Mouse (Mus musculus): Measurements from ENCODE around the gene Arl8a. TPM values are rescaled to one million over a fixed set of nuclear protein-coding genes. Genes with fewer than 3 reads are reported as not detected.

The Arl8a gene
- total and polyA plus RNA-seq, 2 experiments = 3.2 to 15.2 TPM

DNA sequence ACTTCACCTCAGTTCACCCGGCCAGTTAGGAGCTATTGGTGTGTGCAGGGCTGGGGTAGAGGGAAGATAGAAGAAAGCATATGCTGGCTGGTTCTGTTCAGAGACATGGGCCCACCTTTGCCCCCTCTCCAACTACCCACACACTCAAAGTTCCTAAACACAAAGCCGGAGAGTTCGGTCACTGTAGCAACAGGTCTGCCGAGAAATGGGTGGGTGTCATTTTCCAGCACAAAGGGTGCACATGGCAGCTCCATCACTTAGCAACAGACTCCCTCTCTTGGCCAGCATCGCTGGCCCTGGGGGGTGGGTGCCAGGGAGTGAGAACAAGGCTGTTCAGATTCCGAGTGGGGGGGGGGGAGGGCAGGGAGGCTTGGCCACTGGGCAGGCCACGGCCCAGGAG is 12.4 kb downstream of the Arl8a start:
- H3K27me3 ChIP-seq (ENCODE audit: control insufficient read depth, insufficient read depth, low read length) = no peaks in the 10 kb centered on the region
- DNase-seq (ENCODE audit: extremely low read depth, low read depth, low spot score) = no peak
- H3K27ac ChIP-seq (replicated peaks; ENCODE audit: insufficient read depth, low read depth, low read length) = no peak overlapping the region
- TF ChIP-seq POLR2A (IDR thresholded peaks at IDR 0.05; ENCODE audit: extremely low read depth, insufficient read depth, low read length) (no peak), CTCF (IDR thresholded peaks at IDR 0.05; ENCODE audit: low read depth, low read length) (no peak)
- H3K9ac ChIP-seq (ENCODE audit: low read depth, low read length) = no peak overlapping the region
- no peaks in the 10 kb centered on the region for H3K79me2 ChIP-seq (ENCODE audit: control insufficient read depth, insufficient read depth, low read length)
- H3K36me3 ChIP-seq (ENCODE audit: control insufficient read depth, insufficient read depth, low read length) = peaks cover 5% of the 10 kb centered on the region
- no peak overlapping the region for H3K4me3 ChIP-seq (ENCODE audit: insufficient read depth, low read depth, low read length)
- 83% methylated on average over 7 of the region's 7 CpGs for WGBS
- peaks cover 2% of the 10 kb centered on the region; the same call in 1 of the 2 replicates for H3K4me1 ChIP-seq (ENCODE audit: control insufficient read depth, insufficient read depth, low read length)

GRCm38 (mm10) chr1:135159556-135160123 is 13.0 kb downstream of the Arl8a start:
- Histone ChIP-seq H3K27ac (replicated peaks; ENCODE audit: insufficient read depth, low read depth, low read length) (no peak overlapping the region), H3K4me3 (ENCODE audit: insufficient read depth, low read depth, low read length) (no peak overlapping the region), H3K9ac (ENCODE audit: low read depth, low read length) (no peak overlapping the region), H3K36me3 (ENCODE audit: control insufficient read depth, insufficient read depth, low read length) (peaks cover 5% of the 10 kb centered on the region), H3K27me3 (ENCODE audit: control insufficient read depth, insufficient read depth, low read length) (no peaks in the 10 kb centered on the region), H3K4me1 (ENCODE audit: control insufficient read depth, insufficient read depth, low read length) (no peaks in the 10 kb centered on the region; the same call in 1 of the 2 replicates), H3K79me2 (ENCODE audit: control insufficient read depth, insufficient read depth, low read length) (no peaks in the 10 kb centered on the region)
- 91% methylated on average over 11 of the region's 11 CpGs for WGBS
- no peak for DNase-seq (ENCODE audit: extremely low read depth, low read depth, low spot score)
- TF ChIP-seq CTCF (IDR thresholded peaks at IDR 0.05; ENCODE audit: low read depth, low read length) = no peak
- TF ChIP-seq POLR2A (IDR thresholded peaks at IDR 0.05; ENCODE audit: extremely low read depth, insufficient read depth, low read length) = no peak

DNA sequence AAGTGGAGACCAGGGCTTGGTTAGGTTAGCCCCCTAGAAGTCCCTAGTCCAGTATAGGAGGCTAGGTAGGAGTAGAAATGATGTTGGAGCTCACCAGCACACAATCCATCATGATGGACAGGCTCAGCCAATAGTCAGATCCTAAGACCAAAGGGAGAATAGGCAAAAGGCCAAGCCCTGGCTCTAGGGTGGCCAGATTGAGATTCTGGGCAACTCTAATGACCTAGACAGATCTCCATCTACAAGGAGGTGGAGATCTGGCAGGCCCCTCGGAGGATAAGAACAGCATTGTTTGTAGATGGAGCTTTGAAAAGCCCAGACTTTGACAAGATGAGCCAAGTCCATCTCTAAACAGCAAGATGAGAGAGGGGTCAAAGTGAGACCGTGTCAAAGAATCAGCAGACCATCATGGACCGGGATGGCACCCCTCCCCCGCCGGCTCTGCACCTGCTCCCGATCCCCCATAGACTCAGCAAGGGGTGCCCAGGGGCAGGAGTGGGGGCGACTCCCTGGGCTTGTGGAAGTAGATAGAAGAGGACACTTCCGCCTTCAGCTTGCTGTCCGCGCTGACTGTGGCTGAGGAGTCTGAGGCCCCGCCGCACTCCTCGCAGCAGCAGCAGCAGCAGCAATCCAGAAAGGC is 13.9 kb downstream of the Arl8a start:
- Histone ChIP-seq H3K4me1 (ENCODE audit: control insufficient read depth, insufficient read depth, low read length) (no peaks in the 10 kb centered on the region), H3K4me3 (ENCODE audit: insufficient read depth, low read depth, low read length) (no peak overlapping the region), H3K79me2 (ENCODE audit: control insufficient read depth, insufficient read depth, low read length) (no peaks in the 10 kb centered on the region), H3K36me3 (ENCODE audit: control insufficient read depth, insufficient read depth, low read length) (peaks cover 1% of the 10 kb centered on the region), H3K27me3 (ENCODE audit: control insufficient read depth, insufficient read depth, low read length) (no peaks in the 10 kb centered on the region), H3K9ac (ENCODE audit: low read depth, low read length) (no peak overlapping the region), H3K27ac (replicated peaks; ENCODE audit: insufficient read depth, low read depth, low read length) (no peak overlapping the region)
- no peak for DNase-seq (ENCODE audit: extremely low read depth, low read depth, low spot score)
- TF ChIP-seq POLR2A (IDR thresholded peaks at IDR 0.05; ENCODE audit: extremely low read depth, insufficient read depth, low read length) (no peak), CTCF (IDR thresholded peaks at IDR 0.05; ENCODE audit: low read depth, low read length) (no peak)
- 84% methylated on average over 13 of the region's 13 CpGs for WGBS

GRCm38 (mm10) chr1:135162720-135163119 is 16.1 kb downstream of the Arl8a start:
- H3K27ac ChIP-seq (replicated peaks; ENCODE audit: insufficient read depth, low read depth, low read length) = no peak overlapping the region
- no peaks in the 10 kb centered on the region for H3K36me3 ChIP-seq (ENCODE audit: control insufficient read depth, insufficient read depth, low read length)
- 84% methylated on average over 6 of the region's 6 CpGs for WGBS
- H3K4me1 ChIP-seq (ENCODE audit: control insufficient read depth, insufficient read depth, low read length) = no peaks in the 10 kb centered on the region
- H3K79me2 ChIP-seq (ENCODE audit: control insufficient read depth, insufficient read depth, low read length) = no peaks in the 10 kb centered on the region
- TF ChIP-seq CTCF (IDR thresholded peaks at IDR 0.05; ENCODE audit: low read depth, low read length) (no peak), POLR2A (IDR thresholded peaks at IDR 0.05; ENCODE audit: extremely low read depth, insufficient read depth, low read length) (no peak)
- no peak for DNase-seq (ENCODE audit: extremely low read depth, low read depth, low spot score)
- no peak overlapping the region for H3K9ac ChIP-seq (ENCODE audit: low read depth, low read length)
- no peak overlapping the region for H3K4me3 ChIP-seq (ENCODE audit: insufficient read depth, low read depth, low read length)
- no peaks in the 10 kb centered on the region for H3K27me3 ChIP-seq (ENCODE audit: control insufficient read depth, insufficient read depth, low read length)

GRCm38 (mm10) chr1:135167435-135167834 is 20.8 kb downstream of the Arl8a start, which contains the start of gene Gpr37l1:
TSS of gene Gpr37l1 (minus strand) at chr1:135167681.
- no peak within 1 kb of the TSS for H3K4me3 ChIP-seq (ENCODE audit: insufficient read depth, low read depth, low read length)
- H3K36me3 ChIP-seq (ENCODE audit: control insufficient read depth, insufficient read depth, low read length) = no peaks in the 10 kb centered on the region
- no peak for TF ChIP-seq POLR2A (IDR thresholded peaks at IDR 0.05; ENCODE audit: extremely low read depth, insufficient read depth, low read length)
- peak; percentile 26; the same call in 1 of the 2 replicates for TF ChIP-seq CTCF (IDR thresholded peaks at IDR 0.05; ENCODE audit: low read depth, low read length)
- no peak within 1 kb of the TSS for H3K9ac ChIP-seq (ENCODE audit: low read depth, low read length)
- no peak within 1 kb of the TSS for H3K27ac ChIP-seq (replicated peaks; ENCODE audit: insufficient read depth, low read depth, low read length)
- WGBS = 77% methylated on average over 11 of the region's 11 CpGs
- H3K27me3 ChIP-seq (ENCODE audit: control insufficient read depth, insufficient read depth, low read length) = no peaks in the 10 kb centered on the region
- no peak for DNase-seq (ENCODE audit: extremely low read depth, low read depth, low spot score)
- peaks cover 11% of the 10 kb centered on the region for H3K4me1 ChIP-seq (ENCODE audit: control insufficient read depth, insufficient read depth, low read length)
- no peaks in the 10 kb centered on the region for H3K79me2 ChIP-seq (ENCODE audit: control insufficient read depth, insufficient read depth, low read length)
